Mouse (Mus musculus): ENCODE measurements around the gene P4ha3. TPM values are rescaled to one million over a fixed set of nuclear protein-coding genes. Genes with fewer than 3 reads are reported as not detected.
"Not testable (repeated sequence)": the region's sequence is repeated elsewhere in the genome, so short reads cannot be mapped to it uniquely, and the experiment has no call there.

Gene P4ha3
- polyA plus RNA-seq (2012; rRNA removed), result 0.11 and 0.15 TPM in 2 replicates

DNA sequence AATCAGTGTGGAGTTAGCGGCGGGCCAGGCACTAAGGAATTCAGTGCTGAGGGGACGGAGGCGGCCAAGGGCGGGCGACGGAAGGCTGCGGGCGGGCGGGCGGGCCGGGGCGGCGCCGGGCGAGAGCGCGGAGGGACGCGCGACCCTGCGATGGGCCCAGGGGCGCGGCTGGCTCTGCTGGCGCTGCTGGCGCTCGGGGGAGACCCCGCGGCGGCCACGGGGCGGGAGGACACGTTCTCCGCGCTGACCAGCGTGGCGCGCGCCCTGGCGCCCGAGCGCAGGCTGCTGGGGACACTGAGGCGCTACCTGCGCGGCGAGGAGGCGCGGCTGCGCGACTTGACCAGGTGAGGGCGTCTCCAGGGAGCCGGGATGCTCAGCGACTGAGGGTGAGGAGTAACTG is at the start of gene P4ha3:
P4ha3 (plus strand) TSS at position 138 of the 400 bp plus-strand sequence.
- no peak for DNase-seq (ENCODE audit: low read depth)

DNA sequence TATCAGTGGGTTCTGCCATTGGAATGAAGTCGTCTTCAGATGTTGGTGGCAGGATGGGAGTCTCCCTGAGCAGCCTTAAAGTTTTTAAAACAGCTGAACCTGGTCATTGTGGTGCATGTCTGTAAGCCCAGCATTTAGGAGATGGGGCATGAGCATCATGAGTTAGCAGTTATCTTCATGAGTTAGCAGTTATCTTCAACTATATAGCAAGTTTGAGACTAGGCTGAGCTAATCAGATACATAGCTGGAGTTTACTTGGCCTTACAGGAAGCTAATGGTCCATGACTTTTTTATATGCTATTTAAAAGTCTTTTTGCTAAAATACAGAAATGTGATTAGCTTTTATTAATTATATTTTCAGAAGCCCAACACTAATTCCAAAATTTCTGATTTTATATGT is 47.0 kb upstream of the P4ha3 start:
- DNase-seq (ENCODE audit: low read depth), result no peak

DNA sequence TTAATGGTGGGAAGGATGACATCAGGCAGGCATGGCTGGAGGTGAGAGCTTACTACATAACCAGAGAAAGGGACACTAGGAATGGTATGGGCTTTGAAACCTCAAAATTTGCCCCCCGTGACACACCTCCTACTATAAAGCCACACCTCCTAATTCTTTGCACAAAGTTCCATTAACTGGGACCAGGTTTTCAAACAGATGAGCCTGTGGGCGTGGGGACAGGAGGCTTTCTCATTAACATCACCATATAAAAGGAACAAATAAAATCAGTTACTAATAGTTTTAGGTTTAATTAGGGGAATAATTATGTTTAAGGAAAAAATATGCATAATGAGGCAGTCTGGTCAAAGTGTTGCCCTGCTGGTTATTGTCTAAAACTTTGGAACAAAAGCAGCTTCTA is 44.7 kb upstream of the P4ha3 start:
- DNase-seq (ENCODE audit: low read depth), result no peak

DNA sequence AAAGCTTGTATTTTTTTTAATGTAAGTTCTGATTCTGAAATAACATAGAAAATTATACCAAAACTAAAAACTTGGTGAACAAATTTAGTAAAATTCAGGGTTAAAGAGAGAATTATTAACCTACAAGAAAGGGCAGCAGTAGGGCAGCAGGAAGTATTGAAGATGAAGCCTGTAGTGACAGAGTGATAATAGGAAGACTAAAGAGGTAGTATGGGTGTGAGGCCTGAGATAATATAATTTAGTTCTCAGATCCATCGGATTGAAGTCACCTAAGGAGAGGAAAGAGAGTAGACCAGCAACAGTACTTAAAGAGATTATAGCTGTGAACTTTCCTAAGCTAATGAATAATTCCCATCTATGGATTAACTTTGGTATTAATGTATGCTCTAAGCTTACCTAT is 42.3 kb upstream of the P4ha3 start:
- no peak for DNase-seq (ENCODE audit: low read depth)

GRCm38 (mm10) chr7:100244225-100244624 is 41.1 kb upstream of the P4ha3 start:
- DNase-seq (ENCODE audit: low read depth), result no peak

DNA sequence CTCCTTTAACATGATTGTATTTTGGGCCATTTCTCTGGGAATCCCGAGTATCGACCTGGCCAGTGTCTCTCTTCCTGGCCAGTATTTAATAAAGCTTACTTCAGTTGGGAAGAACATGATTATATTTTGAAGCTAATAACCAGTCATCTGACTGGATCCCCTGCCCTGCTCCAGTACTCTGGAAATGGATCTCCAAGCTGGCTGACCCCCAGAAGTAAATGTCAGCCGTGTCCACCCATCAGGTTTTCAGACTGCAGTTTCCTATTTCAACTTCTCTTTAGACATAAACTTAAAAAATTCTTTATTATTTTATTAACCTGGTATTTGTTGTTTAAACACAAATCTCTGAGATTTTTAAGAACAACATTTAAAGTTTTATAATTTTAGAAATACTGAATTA is 40.1 kb upstream of the P4ha3 start:
- no peak for DNase-seq (ENCODE audit: low read depth)

GRCm38 (mm10) chr7:100250667-100251066 is 34.7 kb upstream of the P4ha3 start:
- no peak for DNase-seq (ENCODE audit: low read depth)

DNA sequence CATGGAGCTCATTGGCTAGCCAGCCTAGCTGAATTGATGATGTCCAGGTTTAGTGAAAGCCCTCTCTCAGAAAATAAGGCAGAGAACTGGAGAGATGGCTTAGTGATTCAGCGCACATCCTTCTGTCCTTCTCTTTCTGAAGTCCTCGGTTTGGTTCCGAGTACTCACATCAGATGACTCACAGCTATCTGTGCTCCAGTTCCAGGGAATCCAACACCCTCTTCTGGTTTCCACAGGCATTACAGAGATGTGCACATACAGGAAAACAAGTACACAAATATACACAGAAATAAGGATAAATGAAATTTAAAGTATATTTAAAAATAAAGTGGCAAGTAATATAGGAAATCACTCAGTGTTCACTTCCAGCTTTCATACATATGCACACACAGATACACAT is 23.0 kb upstream of the P4ha3 start:
- no peak for DNase-seq (ENCODE audit: low read depth)

GRCm38 (mm10) chr7:100264934-100265333 is 20.4 kb upstream of the P4ha3 start:
- DNase-seq (ENCODE audit: low read depth), result not testable (repeated sequence)

DNA sequence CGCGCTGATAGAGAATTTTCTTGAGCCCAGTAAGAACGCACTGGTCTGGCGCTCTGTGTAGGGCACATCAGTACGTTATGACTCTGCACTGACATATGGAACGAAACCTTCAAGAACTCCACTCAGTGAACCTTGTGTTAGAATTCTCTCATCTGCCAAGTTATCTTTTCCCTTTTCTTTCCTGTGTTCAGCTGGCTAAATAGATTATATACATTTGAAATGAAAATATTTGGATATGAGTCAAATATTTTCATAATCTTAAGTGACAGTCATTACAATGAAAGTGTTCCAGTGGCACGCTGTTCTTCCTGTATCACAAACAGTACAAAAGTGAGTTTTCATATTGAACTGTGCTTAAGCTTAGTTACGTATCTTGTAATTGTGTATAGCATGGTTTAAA is 13.0 kb upstream of the P4ha3 start:
- DNase-seq (ENCODE audit: low read depth), result no peak

GRCm38 (mm10) chr7:100274507-100274906 is 10.8 kb upstream of the P4ha3 start:
- DNase-seq (ENCODE audit: low read depth), result no peak

DNA sequence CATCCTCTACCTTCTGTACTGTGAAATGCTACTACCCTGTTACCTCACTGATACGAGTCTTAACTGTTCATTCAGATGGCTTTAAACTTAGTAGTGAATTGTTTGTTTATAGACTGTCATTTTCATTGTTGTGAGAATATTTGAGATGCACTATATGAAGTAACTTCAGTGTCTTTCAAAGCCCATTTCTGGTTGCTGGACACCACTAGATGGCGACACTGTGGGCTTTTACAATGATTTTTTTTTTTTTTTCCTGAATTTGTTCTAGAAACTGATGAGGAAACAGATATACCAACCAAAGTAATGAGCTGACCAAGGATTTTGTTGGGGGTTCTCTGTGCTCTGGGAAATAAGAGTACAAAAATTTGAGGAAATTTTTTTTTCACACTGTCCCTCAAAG is 8.9 kb upstream of the P4ha3 start:
- DNase-seq (ENCODE audit: low read depth), result no peak

- DNase-seq (ENCODE audit: low read depth), result peak; percentile 69
Observed at GRCm38 (mm10) chr7:100279803-100280202, 5.5 kb upstream of the P4ha3 start.

DNA sequence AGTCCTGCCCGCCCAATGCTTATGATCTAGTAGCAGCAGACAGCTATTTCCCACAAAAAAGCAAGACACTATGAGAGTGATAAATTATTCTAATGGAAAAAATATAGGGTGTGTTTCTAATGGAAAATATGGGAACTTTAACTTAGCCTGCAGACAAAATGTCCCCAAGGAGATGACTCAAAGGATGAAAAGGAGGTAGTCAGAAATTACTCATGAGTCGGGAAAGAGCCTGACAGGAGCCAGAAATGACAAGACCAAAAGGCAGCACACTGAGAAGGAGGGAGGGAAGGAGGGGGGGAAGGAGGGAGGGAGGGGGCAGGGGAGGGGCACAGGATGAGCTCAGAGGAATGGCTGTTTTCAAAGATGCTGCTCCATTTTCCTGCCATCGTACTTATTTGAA is 3.7 kb upstream of the P4ha3 start:
- DNase-seq (ENCODE audit: low read depth), result no peak

GRCm38 (mm10) chr7:100283298-100283697 is 2.0 kb upstream of the P4ha3 start:
- no peak for DNase-seq (ENCODE audit: low read depth)

DNA sequence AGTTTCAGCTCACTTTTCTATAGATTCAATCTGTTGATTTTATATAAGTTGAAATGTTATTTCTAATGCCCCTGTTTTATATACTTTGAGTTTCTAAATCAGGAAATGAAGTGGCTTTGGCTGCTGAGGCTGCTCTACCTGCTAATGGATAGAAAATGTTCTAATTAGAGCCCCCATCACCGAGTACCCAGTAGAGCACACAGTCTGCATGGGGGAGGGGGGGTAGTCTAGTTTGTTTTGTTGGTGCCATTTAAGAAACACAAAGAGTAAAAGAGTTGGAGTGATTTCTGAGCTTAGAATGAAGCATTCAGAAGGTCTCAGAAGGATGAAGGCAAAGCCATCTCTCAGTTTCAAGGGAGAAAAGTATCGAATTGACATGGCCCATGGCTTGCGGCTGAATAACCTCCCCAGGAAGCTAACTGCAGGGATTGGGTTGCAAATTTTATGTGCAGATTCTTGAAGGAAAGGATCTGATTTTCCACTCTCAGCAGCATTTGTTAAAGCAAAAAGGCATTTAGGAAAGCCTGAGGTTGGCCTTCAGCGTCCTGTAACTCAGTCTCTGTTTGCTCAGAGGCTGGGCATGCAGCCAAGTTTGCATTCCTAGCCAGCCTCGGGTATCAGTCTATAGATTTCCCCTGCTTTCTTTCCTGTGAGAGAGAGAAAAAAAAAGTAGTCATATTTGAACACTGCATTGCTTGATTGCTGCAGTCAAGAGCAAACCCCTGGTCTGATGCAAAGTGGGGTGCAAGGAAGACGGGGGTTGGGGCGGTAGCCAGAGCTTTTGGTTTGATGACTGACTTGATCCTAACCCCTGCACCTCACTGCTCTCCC is 2.6 kb downstream of the P4ha3 start:
- DNase-seq (ENCODE audit: low read depth), result no peak

GRCm38 (mm10) chr7:100288622-100289021 is 3.3 kb downstream of the P4ha3 start:
- DNase-seq (ENCODE audit: low read depth), result no peak

DNA sequence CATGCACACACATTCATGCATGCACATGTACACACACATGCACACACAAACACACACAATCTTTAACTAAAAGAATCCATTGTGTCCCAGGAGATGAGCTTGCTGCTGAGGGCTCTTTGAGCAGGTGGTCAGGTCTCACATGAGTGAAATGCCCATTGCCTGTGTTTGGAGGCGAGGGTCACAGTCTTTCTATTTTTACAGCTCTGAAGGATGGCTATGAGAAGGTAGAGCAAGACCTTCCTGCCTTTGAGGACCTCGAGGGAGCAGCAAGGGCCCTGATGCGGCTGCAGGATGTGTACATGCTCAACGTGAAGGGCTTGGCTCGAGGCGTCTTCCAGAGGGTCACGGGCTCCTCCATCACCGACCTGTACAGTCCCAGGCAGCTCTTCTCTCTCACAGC is 8.2 kb downstream of the P4ha3 start:
- no peak for DNase-seq (ENCODE audit: low read depth)

DNA sequence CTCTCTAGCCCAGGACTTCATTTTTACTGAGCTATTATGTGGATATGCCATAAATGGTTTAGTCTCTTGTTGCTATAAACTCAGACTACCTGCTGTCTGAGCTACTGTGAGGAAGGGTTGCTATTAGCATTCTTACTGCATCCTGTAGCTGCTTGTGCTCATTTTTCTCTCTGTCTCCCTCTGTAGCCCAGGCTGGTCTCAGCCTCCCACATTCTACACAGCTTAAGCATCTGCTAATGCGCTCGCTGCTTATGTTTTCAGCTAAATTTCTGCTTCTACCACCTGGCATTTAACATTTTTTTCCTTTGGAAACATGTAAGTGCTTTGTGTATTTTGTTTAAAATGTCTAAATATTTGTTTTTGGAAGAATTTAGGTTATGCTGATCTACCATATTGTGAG is 10.4 kb downstream of the P4ha3 start:
- no peak for DNase-seq (ENCODE audit: low read depth)

- DNase-seq (ENCODE audit: low read depth), result no peak
Observed at GRCm38 (mm10) chr7:100296699-100297098, 11.4 kb downstream of the P4ha3 start.

GRCm38 (mm10) chr7:100298861-100299510 is 13.7 kb downstream of the P4ha3 start:
- no peak for DNase-seq (ENCODE audit: low read depth)

DNA sequence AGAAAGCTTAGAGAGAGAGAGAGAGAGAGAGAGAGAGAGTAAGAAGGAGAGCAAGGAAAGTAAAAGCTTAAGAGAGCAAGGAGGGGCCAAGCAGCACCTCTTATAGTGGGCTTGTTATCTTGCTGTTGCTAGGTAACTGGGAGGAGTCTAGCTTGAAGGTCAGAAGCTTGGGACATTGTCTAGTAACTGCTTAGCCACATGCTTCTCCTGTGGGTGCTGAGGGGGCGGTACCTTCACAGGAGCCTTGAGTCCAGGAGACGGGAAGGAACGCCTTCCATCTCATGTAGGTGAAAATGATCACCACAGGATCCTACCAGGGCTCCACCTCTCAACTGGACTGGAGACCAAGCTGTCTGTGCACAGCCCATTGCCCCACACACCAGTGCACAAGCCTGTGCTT is 16.1 kb downstream of the P4ha3 start:
- DNase-seq (ENCODE audit: low read depth), result no peak

GRCm38 (mm10) chr7:100302316-100302715 is 17.0 kb downstream of the P4ha3 start:
- DNase-seq (ENCODE audit: low read depth), result no peak

Data from gonadal fat pad, adult 2 months (tissue).